Mouse (Mus musculus): Measurements from ENCODE around the gene Ngdn.
"Not testable (repeated sequence)": the region's sequence is repeated elsewhere in the genome, so short reads cannot be mapped to it uniquely, and the experiment has no call there.

Gene Ngdn

DNA sequence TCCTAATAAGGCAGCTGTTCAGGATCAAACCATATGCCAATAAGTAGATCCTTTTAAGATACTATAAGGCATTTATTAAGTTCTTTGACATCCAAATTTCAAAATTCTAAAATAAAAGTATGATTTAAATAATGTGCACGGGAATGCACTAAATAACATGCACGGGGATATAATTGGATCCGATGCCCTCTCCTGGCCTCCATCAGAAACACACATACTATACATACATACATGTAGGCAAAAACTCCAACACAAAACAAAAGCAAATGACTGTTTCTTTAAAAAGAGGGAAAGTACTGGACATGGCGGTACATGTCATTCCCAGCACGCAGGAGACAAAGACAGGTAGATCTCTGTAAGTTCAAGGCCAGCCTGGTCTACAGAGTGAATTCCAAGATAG lies 15.4 kb upstream of the Ngdn start:
- not testable (repeated sequence) for DNase-seq (ENCODE audit: inconsistent ontology term)

DNA sequence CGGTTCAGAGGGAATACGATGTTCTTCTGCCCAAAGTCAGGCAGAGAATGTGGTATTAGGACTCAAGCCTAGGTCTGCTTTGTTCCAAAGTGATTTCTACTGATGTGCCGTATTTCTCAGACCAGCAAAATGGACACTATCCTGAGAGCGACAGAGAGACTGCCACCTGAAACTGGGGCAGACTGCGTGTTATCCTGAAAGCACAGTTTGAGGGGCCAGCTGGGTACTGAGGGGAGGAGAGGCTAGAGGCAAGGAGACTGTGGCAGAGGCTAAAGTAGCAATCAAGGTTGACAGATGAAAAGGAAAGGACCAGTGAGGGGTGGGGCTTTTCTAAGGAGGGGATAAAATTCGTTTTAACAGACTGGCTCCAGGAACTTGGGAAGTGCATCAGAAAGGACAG lies 14.4 kb upstream of the Ngdn start:
- no peak for DNase-seq (ENCODE audit: inconsistent ontology term)

DNA sequence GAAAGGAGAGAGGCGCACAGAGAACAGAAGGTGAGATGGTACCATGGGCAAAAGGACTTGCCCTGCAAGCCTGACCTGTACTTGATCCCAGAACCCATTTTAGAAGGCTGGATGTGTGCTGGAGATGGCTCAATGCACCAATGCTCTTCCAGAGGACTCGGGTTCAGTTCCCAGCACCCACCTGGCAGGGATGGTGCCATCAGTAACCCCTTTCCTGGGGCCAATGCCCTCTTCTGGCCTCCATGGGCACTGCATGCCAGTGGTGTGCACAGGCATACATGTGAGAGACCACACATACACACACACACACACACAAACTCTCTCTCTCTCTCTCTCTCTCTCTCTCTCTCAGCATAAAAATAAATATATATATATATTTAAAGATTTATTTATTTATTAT lies 13.8 kb upstream of the Ngdn start:
- DNase-seq (ENCODE audit: inconsistent ontology term), result no peak

DNA sequence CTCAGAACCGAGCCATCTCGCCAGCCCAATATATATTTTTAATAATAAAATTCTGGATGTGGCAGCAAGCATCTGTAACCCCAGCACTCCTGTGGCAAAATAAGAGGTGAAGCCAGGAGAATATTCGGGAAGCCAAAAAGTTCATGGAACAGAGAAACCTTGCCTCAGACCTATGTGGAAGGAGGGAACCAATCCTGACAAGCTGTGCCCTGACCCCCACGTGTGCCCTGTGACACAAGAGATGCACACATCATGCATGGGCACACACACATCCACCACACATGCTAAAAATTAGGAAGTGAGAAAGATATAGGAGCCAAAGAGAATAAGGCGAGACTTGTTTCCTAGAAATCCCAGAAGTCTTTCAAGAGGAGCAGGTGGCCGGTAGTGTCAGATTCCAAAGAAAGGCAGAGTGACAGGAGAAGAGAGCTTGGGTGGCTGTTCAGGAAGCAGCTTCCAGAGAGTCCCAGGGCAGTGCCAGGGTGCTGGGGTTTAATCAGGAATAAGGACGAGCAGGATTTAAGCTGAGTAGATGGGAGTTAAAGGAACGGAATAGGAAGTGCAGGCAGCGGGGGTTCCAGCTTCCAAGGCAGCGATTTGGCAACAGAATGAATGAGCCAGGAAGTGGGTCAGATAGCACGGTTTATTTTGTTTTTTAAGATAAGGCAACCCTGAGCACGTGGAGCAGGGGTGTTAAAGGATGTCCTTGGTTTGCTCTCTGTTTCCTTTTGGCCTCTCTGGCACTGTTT lies 13.1 kb upstream of the Ngdn start:
- no peak for DNase-seq (ENCODE audit: inconsistent ontology term)

GRCm38 (mm10) chr14:55002687-55003120 lies 12.6 kb upstream of the Ngdn start:
- DNase-seq (ENCODE audit: inconsistent ontology term), result no peak

DNA sequence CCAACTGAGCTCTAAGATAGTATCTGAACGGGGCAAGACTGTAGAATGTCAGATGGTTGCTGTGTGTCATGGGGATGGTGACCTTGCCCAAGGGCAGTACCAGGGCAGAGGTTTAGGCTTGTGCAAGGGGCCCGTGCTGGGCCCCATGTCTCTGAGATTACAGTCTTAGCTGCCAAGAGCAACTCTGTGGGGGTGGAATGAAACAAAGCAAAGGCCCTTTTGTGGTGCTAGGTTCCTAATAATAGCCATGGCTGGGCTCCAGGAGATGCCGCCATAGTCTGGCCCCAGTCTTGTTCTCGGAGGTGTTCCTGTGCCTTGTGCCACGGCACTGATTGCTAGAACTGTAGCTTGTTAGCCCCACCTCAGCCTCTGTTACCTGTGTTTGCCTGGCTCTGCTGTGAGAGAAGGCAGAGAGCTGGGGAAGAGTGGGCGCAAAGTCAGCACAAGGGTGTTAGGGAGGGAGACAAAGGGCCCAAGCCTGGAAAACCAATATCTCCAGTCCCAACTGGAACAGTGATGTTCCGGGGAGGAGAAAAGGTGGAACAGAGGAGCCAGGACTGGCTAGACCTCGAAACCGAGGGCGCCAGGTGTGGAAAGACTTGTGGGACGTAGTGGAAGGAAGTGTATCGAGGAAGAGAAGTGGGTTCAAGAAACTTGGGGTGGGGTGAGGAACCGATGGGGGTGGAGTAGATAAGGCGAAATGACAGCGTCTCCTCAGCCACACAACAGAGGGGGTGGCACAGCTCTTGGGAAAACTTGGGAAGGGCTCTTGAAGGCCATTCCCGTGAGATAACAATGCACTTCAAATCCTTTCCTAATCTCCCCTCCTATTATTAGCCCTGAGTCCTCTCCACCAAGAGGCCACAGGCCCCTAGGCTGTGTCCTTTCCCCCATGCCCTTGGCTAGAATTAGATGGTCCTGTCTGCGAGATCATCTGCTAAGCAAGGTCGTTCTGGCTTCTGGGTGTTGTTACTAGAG lies 11.1 kb upstream of the Ngdn start:
- peak; percentile 57 for DNase-seq (ENCODE audit: inconsistent ontology term)

- no peak for DNase-seq (ENCODE audit: inconsistent ontology term)
Observed at GRCm38 (mm10) chr14:55005506-55005905, 9.7 kb upstream of the Ngdn start.

DNA sequence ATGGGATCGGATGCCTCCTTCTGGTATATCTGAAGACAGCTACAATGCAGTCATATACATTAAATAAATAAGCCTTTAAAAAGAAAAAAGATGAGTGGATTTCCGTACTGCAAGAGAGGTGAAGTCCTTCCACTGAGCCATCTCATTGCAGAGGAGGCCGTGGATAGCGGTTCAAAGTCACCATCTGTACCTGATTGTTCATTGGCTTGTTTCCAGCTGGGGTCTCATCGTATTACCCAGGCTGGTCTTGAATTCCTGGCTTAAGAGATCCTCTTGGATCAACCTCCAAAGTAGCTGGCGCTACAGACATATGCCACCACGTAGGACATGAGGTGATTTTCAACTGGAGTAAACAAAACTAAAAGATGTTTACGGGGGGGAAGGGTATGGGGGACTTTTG lies 9.3 kb upstream of the Ngdn start:
- no peak for DNase-seq (ENCODE audit: inconsistent ontology term)

GRCm38 (mm10) chr14:55006541-55006940 lies 8.7 kb upstream of the Ngdn start:
- no peak for DNase-seq (ENCODE audit: inconsistent ontology term)

DNA sequence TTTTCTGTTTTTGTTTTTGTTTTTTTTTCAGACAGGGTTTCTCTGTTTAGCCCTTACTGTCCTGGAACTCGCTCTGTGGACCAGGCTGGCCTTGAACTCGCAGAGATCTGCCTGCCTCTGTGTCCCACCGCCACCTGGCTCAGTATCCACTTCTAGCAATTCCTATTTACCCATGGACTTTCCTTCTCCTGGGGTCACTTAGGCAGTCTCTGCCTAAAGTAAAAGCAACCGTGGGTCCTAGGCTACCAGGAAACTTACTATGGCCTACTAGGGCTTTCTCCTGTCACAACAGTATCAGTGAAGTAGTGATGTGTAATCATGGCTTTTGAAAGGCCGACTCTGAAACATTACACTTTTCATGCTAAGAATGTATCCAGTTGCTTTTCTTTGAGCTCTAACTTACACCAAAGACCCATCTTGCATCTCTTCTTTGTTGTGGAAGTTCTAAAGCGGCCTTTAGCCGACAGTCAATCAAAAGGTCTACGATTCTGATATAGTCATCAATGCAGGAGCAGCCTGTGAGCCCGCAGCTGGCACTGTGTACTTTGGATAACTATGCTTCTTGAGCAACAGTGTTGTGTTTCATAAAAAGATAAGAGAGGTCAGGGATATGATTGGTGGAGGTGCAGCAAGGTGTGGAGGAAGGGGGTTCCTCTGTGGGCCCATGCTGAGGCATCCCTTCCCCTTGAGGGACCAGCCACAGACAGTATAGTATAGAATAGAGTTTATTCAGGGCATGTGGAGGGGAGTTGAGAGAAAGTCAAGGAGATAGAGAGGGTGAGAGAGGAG lies 7.9 kb upstream of the Ngdn start:
- DNase-seq (ENCODE audit: inconsistent ontology term), result no peak

- no peak for DNase-seq (ENCODE audit: inconsistent ontology term)
Observed at GRCm38 (mm10) chr14:55008417-55008816, 6.8 kb upstream of the Ngdn start.

GRCm38 (mm10) chr14:55011116-55011515 lies 4.1 kb upstream of the Ngdn start:
- no peak for DNase-seq (ENCODE audit: inconsistent ontology term)

DNA sequence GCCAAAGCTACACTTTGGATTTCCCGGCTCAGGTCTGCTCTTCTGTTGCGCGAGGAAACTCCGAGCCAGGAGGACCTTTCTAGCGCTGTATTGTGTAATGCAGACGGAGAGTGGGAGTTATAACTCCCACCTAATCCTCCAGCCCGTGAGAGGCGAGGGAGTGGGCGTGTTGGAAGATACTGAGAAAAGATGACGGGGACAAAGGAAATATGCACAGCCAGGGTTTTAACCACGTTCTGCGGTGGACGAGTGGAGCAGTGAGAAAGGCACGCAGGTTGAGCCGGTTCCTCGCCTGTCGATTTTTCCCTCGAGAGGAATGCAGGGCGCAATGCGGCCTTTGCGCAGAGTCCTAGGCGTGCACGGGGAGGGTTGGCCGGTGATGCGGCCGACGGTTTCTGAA lies 663 bp upstream of the Ngdn start:
- no peak for DNase-seq (ENCODE audit: inconsistent ontology term)

GRCm38 (mm10) chr14:55015767-55016111 lies 485 bp downstream of the Ngdn start:
- DNase-seq (ENCODE audit: inconsistent ontology term), result no peak

DNA sequence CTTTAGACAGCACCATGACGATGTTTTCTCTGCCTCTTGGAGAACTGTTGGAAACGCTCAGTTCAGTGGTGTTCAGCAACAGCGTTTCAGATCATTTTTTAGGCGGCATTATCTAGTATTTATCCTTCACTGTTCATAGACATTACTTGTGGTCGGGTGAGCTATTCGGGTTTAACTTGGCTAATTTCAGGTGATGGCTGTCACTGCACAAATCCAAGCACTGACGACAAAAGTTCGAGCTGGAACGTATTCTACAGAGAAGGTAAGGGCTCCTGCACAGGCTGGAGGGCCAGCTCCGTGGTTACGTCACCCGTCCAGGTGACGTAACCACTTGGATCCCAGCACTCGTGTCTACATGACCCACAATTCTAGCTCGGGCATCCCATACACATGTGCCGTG lies 1.6 kb downstream of the Ngdn start:
- no peak for DNase-seq (ENCODE audit: inconsistent ontology term)

DNA sequence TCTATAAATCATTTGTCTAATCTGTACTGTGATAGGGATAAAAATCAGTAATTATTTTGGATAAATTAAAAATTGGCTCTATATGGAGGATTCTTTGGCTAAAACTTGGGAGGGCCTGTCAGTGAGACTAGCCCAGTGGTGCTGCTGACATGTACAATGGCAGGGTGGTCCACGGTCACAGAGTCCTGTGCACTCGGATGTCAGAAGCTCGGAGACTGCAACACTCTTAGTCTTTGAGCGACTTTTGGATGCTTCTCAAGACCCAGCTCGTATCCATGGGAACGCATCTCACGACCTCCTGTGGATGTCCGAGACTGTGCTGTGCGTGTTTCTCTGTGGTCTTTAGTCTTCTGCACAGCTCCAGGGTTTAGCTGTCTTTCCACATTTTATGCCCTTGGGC lies 5.1 kb downstream of the Ngdn start:
- DNase-seq (ENCODE audit: inconsistent ontology term), result no peak

DNA sequence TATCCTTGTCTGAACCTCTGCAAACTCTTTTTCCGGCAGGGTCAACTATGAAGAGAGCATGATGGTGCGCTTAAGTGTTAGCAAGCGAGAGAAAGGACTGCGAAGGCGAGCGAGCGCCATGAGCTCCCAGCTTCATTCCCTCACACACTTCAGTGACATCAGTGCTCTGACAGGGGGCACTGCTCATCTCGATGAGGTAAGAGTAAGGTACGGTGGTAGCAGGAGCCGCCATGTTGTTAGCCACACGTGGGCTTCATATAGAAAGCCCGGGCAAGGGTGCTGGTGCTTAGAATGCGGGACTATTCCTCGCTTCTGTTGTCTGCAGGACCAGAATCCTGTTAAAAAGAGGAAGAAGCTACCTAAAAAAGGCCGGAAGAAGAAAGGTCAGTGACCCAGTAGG lies 7.8 kb downstream of the Ngdn start:
- no peak for DNase-seq (ENCODE audit: inconsistent ontology term)

DNA sequence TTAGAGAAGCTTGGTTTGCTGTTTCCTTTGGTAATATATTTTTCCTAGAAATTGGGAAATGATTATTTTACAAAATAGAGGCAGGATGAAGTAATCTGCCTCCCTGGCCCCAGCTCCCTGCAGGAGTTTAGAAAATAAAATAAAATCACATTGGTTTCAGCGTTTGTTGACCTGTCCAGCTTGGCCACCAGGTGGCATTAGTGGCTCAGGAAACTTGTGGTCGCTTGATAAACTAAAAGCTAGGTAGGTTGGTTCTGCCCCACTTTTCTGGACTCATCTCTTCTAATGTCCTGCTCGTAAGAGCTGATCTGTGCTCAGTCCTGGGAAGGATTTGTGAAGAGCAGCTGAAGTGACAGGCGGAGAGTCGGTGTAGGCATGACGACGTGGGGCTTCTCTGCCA lies 9.0 kb downstream of the Ngdn start:
- peak; percentile 24 for DNase-seq (ENCODE audit: inconsistent ontology term)

GRCm38 (mm10) chr14:55025527-55025926 lies 10.3 kb downstream of the Ngdn start:
- no peak for DNase-seq (ENCODE audit: inconsistent ontology term)

GRCm38 (mm10) chr14:55027251-55027650 lies 12.0 kb downstream of the Ngdn start:
- DNase-seq (ENCODE audit: inconsistent ontology term), result peak; percentile 6

- DNase-seq (ENCODE audit: inconsistent ontology term), result peak; percentile 11
Observed at GRCm38 (mm10) chr14:55027653-55028052, 12.4 kb downstream of the Ngdn start.

GRCm38 (mm10) chr14:55028333-55028835 lies 13.1 kb downstream of the Ngdn start:
- DNase-seq (ENCODE audit: inconsistent ontology term), result no peak
